Mouse (Mus musculus): ENCODE results near the gene Mettl26.
"Not testable (repeated sequence)": the region's sequence is repeated elsewhere in the genome, so short reads cannot be mapped to it uniquely, and the experiment has no call there.

Gene Mettl26

DNA sequence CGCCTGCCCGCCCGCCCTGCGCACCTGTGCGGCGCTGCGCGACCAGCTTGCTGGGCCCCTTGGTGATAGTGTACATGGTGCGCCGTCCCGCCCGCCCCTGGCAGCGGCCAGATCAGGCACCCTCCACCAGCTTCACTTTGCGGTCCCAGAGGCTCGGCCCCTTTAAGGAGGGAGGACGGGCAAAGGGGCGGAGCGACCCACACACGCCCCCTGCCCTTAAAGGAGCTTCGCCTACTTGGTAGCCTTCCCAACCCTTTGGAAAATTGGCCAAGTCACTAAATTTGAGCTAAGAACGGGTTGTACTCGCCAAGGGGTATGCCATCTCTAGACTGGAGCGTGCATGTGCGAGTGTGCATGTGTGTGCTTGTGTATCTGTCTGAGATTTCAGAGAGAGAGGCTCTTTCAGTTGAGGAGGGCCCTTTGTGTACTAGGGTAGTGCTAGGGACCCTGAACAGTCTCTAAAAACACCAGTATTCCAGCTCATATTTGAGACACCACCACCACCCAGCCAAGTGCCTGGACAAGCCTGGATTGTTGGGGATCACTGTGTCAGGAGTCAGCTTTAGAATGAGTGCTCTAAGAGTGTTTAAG lies 6.2 kb upstream of the Mettl26 start, which contains the start of gene Mcrip2:
Gene Mcrip2, minus strand, starts transcription at position 164 of the 591 bp plus-strand sequence.
- peak; percentile 49 to 58 for DNase-seq (ENCODE audit: low spot score in 2 of 2)

DNA sequence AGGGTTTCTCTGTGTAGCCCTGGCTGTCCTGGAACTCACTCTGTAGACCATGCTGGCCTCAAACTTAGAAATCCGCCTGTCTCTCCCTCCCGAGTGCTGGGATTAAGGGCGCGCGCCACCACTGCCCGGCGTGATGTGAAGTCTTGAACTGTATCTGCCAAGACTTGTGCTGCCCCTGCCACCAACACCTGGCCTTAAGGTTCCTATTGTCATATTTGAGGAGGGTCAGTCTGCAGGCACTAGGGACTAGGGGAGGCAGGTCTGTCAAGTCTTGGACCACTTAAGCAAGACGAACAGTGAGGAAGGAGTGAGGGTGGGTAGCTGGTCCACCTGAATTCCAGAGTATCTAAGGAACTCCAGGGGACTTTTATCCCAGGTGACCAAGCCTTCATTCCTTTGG lies 5.4 kb upstream of the Mettl26 start:
- no peak for DNase-seq (ENCODE audit: low spot score in 2 of 2)

DNA sequence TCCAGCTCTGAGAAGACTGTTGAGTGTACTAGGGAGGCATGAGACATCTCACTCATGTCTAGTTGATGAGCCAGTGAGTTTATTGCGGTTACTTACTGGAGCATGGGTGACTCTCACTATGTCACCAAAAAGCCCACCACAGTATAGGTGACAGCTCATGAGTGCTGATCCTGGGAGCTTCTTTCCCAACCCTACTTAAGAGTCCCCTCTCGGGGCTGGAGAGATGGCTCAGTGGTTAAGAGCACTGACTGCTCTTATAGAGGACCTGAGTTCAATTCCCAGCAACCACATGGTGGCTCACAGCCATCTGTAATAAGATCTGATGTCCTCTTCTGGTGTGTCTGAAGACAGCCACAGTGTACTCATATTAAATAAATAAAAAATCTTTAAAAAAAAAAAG lies 4.9 kb upstream of the Mettl26 start:
- DNase-seq (ENCODE audit: low spot score in 2 of 2), result no peak

DNA sequence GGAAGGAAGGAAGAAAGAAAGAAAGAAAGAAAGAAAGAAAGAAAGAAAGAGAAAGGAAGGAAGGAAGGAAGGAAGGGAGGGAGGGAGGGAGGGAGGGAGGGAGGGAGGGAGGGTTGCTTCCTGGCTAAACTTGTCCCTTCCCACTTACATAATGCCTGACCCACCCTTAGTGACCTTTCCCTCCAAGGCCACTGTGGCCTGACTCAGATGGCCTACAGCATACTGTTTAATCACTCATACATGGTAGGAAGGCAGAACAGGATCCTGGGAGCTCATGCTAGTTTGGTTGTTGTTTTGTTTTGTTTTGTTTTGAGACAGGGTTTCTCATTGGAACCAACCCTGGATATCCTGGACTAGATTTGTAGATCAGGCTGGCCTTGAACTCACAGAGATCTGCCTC lies 3.3 kb upstream of the Mettl26 start:
- not testable (repeated sequence) for DNase-seq (ENCODE audit: low spot score in 2 of 2)

DNA sequence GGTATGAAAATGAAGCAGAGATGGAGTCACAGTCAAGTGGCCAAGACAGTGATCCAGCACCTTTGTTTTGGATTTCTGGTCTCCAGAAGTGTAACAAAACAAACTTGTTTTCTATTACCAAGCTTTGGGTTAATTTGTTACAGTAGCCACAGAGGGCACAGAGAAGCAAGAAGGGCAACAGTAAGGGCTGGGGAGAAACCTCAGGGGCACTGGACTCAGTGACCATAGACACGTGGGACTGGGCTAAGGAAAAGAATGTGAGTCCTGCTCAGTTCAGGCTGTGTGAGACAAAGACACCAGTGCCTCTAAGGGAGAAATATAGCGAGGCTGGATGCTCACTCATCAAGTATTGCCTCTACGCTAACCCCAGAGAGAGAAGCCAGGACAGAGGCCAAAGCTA lies 2.2 kb upstream of the Mettl26 start:
- no peak for DNase-seq (ENCODE audit: low spot score in 2 of 2)

DNA sequence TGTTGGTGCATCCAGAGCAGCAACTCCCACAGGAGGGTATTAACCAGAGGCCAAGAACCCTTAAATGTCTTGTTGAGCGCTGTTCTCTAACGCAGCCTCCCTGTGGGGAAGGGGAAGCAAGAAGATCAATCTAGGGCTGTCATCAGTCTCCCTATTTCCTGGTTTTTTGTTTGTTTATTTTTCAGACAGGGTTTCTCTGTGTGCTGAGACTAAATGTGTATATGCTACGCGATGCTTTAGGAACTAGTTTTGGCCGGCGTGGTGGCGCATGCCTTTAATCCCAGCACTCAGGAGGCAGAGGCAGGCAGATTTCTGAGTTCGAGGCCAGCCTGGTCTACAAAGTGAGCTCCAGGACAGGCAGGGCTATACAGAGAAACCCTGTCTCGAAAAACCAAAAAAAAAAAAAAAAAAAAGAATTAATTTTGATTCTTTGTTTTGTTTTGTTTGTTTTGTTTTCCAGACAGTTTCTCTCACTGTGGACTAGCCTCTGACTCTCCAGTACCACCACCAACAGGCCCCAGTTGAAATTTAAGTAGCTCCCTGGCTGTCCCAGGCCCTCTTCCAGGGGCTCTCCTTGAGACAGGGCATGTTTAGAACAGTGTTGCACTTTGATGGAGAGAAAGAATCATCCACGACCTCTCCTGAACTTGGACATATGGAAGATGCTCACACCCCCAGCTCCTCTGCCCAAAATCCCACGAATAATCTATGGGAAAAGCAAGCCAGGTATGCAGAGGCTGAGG lies 1.3 kb upstream of the Mettl26 start:
- no peak for DNase-seq (ENCODE audit: low spot score in 2 of 2)

DNA sequence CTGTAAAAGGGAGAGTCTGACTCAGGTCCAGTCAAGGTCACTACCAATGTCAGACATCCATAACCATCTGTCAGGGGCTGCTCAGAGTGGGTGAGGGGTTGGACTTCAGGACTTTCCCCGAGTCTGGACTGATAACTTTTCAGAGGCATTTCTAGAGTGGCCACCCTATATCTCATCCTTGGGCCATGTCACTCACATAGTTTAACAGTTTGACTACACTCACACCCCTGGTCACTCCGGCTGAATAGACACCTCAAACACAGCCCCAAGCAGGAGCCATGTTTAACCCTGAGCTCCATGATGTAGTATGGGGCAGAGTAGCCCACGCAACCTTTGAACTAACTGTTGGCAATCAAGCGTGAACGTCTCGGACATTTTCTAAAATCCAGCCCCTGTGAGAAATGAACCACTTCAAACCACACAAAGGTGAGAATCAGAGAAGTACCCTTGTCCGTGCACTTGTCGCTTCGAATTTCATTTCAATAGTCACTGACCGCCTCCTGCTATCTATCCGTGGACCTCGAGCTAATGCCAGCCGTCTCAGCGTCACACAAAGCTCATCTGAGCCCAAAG lies 640 bp upstream of the Mettl26 start:
- DNase-seq (ENCODE audit: low spot score in 2 of 2), result no peak

DNA sequence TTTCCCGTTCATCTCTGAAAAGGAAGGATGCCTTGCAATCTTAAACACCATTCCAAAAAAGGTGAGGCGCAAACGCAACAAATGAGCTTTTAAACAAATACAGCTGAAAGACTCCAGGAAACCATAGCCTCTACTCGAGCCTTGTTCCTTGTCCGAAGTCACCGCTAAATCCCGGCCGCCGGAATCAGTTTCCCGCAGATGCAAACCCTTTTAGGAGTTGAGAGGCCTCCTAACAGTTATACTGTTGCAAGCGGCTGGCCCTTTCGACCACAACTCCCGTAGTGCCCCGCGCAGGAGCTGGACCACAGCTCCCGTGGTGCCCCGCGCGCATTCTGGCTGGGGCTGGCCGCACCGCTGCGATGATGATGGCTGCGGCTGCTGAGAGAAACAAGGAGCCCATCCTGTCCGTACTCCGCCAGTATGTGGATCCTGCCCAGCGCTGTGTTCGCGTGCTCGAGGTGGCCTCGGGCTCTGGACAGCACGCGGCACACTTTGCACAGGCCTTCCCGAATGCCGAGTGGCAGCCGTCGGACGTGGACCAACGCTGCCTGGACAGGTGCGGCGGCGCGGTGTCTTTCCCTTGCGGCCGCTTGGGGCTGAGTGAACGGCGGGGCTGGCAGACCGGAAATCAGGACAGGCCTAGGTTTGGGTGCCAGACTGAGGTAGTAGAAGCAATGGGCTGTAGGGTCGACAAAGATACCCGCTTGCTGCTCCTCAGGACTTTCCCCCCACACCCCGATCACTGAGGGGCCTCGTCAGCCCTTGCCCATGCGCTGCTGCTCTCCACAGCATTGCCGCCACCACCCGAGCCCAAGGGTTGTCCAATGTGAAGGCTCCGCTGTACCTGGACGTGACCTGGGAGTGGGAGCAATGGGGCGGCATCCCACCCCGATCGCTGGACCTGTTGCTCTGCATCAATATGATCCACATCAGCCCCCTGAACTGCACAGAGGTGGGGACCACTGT lies 580 bp downstream of the Mettl26 start:
- DNase-seq (ENCODE audit: low spot score in 2 of 2), result peak; percentile 86 to 92

DNA sequence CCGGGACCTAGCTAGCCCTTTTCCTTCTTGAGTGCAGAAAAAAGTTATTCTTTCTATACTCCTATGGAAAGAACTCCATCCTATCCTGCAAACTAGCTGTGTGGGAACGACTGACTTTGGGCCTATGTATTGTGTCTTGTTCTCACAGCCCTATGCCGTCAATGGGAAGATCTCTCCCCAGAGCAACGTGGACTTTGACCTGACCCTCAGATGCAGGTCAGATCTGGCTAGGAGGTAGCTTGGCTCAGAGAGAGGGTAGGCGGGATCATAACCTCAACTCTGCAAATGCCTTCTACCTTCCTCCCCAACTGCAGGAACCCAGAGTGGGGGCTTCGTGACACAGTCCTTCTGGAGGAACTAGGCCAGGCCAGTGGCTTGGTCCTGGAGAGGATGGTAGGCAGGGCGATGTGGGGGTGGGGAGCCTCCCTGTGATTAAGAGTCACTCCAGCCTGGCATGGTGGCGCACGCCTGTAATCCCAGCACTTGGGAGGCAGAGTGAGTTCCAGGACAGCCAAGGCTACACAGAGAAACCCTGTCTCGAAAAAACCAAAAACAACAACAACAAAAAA lies 1.6 kb downstream of the Mettl26 start:
- DNase-seq (ENCODE audit: low spot score in 2 of 2), result no peak

DNA sequence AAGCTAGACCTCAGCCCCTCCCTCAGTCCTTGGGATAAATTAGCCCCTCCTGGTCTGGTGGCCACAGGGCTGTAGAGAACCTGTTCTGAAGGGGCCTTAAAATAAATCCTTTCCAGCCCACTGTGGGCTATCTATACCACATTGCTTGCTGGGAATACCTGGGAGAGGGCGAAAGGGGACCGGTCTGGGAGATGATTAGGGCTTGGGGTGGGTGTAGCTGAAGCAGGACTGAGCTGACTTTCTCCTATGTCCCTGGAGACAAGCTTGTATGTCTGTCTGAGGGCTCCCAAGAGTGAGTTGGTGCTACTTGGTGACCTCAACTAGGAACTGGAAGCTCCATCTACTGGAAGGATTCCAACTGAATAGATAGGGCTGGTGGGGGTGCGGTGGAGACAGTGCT lies 2.2 kb downstream of the Mettl26 start:
- DNase-seq (ENCODE audit: low spot score in 2 of 2), result no peak

DNA sequence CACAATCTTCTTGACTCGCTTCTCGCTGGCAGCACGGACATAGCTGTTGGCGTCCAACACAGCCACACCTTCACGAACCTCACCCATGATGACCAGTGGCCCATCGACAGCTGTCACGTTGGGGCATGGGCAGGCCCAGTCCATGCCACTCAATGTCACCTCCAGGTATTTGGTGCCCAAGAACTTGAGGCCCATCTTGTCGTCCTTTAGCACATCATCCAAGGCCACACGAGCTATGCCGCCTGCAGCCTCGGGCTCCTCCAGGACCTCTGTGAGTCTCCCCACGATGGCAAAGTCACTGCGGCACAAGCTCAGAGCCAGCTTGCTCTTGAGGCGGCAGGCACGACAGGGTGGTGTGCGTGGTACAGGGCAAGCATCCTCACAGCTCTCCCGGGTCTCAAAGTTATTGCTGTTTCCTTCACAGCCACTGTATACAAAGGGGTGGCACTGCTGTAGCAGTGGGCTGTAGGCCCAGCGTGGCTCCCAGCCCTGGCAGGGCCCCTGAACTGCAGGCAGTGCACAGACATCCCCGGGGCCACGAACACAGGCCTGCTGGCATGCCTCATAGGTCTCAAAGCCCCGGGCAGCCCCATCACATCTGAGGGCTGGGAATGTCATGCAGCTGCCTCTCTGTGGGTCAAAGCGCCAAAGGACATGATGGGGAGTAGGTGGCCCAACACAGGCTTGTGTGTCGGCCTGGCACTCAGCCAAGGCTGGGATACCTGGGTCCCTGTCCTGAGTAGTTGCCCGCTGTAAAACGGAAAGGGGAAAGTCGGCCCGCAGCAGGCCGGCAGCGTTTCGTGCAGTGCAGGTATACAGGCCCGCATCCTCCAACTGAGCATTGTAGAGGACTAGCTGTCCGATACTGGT lies 3.1 kb downstream of the Mettl26 start:
- DNase-seq (ENCODE audit: low spot score in 2 of 2), result no peak

DNA sequence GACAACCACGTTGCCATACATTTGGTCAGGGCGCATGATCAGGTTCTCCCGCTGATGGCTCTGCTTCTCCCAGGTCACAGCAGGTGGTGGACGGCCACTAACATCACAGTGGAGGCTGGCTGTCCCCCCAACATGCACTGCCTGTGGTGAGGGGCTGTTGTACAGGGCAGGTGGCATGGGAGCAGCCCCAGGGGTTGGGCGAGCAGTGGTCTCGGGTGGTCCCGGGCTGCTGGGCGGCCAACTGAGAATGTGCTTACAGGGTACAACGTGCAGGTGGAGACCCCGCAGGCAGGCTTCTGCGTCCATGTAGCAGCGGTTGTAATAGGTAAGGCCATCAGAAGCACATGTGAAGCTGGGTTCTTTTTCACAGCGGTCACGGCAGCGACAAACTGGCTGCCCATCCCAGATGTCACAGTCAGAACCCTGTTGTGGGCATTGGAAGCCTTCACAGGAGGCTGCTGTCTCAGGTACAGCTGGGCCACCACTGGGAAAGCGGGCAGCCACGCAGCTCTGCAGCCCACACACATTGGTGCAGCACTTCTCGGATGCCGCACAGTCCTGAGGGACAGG lies 3.8 kb downstream of the Mettl26 start:
- DNase-seq (ENCODE audit: low spot score in 2 of 2), result no peak

DNA sequence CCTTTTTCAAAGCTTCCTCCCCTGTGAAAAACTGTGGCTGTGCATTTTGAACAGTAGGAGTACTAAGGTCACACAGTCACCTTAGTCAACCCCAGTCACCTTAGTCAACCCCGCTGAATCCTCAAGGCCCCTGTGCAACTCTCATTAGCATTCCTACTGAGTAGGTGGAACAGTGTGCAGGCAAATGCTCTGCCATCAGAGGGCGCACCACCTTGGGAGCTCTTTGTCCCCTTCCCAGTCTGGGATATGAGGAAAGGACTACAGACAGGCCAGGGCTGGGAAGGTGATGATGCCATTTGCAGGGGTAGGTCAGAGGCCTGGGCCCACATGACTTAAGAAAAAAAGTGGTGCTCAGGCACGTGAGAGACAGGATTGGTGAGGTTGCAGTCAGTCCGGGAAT lies 4.4 kb downstream of the Mettl26 start:
- DNase-seq (ENCODE audit: low spot score in 2 of 2), result peak in 1 of 2 experiments; percentile 54

DNA sequence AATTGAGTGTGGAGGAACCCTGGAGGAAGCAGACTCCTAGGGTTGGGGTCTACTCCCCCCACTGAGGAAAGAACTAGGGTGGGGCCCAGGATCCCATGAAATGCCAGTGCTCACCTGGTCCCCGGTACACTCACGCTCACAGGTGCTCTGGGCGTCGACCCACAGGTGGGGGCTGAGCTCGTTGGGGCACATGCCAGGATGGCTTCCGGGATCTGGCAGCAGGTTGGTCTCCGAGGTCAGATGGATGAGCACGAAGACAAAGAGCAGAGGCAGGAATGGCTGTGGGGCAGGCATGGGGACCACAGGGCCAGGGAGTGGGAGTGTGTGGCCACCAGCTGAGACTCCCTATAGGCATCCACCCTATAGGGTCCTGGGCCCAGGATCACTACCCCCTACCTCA lies 4.9 kb downstream of the Mettl26 start:
- no peak for DNase-seq (ENCODE audit: low spot score in 2 of 2)

DNA sequence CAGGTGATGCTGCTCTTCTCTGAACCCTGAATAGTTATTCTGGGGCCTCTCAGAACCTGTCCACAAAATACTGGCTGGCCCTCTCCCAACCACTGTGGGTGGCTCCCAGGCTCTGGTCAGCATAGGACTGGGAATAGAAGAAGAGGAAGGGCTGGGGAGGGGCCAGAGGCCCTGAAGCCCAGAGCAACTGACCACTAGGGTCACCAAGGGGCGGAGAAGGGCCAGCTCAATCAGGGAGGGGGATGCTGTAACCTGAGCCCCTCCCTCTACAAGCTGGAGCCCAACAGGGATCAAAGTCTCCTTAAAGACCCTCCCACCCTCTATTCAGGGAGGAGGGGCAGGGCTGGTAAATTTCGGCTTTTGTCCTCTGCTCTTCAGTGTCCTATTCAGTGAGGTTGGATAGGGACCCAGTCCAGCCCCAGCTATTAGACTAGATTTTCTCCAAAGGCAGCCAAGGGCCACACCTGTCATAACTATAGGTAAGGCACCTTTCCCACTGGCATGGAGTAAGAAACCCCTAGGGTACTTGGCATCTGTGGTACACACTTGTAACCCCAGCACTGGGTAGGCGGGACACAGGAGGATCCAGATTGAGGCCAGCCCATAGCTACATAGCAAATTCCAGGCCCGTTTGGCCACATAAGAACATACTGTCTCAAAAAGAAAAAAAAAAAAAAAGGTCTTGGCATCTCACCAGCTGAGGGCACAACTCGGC lies 5.5 kb downstream of the Mettl26 start, which contains the start of gene Wfikkn1:
Gene Wfikkn1, minus strand, starts transcription at position 663 of the 715 bp plus-strand sequence.
- no peak for DNase-seq (ENCODE audit: low spot score in 2 of 2)

DNA sequence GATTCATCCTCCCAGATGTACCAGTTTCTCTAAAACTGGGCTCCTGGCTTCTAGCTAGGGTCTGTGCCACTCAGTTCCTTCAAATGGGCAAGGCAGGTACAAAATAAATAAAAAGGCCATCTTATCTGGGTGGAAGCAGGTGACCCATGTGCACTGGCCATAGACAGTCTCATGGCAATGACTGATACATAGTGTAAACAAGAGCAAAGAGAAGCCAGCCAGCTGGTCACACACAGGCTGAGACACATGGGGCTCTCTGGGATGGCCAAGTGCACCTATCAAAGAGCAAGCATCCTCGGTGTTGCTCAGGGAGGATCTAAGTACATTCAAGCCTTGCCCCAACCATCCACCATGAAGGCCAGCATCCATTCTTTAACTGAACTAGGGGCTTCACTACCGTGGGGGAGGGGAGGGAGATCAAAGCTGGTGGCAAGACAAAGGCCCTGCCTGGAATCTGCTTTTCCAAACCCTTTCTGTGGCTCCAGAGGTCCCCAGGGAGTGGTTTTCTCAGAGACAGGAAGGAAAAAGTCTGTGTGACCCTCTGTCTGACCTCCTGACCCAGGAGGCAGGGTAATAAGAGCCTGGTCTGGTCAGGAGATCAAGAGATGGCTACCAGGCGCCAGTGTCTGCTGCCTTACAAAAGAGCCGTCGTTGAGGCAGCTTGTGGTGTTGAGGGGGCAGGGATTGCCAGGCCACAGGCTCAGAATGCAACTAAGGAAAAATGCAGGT lies 6.2 kb downstream of the Mettl26 start:
- no peak for DNase-seq (ENCODE audit: low spot score in 2 of 2)

DNA sequence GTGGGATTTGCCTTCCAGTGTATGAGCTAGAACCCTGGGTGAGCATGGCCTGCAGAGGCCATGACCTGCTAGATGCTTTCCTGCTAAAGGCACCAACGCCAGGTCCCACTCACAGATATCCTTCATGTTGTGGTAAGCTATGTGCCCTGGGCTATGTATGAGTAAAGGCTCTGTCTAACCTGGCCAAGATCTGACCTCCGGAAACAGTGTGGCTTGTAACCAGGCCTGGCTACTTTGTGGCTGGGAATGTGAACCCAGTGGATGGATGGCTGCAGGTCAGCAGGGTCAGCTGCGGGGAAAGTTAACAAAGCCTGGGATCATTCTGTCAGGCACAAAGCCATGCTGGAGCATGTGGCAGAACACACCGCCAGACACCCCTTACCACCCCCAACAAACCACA lies 6.8 kb downstream of the Mettl26 start:
- DNase-seq (ENCODE audit: low spot score in 2 of 2), result no peak

DNA sequence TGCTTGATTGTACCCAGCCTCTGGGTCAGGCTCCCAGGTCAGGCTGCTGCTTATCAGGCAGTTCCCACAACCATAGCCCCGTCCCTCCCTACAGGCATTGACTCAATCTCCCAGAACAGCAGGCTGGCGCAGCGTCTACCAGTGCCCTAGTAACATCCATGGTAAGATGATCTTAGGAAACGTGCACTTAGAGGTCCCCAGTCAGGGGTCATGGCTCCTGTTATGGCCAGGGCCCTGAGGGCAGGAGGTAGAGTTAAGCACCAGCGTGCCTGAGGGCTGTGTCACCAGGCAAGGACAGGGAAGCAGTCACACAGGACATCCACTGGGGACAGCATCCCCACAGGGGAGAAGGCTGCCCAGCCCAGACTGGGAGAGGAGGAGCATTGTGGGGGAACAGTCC lies 7.4 kb downstream of the Mettl26 start:
- no peak for DNase-seq (ENCODE audit: low spot score in 2 of 2)

DNA sequence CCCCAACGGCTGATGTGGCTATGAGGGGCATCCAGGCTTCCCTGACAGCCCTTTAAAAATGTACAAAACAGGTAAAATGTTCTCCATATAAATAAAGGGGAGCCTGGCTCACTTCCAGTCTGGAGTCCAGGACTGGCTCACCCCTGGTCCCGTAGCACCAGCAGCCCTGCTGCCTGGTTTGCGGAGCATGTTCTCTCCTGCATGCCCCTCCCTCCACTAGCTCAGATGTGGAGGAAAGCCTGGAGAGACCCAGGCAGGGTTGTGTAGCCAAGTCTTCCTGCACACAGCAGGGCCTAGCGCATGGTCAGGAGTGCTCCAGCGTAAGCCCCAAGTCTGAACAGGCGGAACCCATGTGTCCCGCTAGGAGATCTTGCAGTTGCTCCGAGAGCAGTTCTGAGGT lies 8.4 kb downstream of the Mettl26 start:
- DNase-seq (ENCODE audit: low spot score in 2 of 2), result no peak
